Mouse (Mus musculus) liver, embryonic 15.5 days (tissue): ENCODE measurements at regions not wholly inside any gene's neighbourhood (a gene's known extent, or its start where the extent isn't known, plus 50 kb on each side); places are given as distances from the start of the nearest gene placed in this dataset.

ENCODE experiments used
- ATAC-seq: fragments of 200-750 bp; cut with Nextera tagmentation; 2 replicates; pipeline ENCODE4 v1.8.0; 2017; ENCODE audit warnings: moderate number of reproducible peaks, mild to moderate bottlenecking, moderate library complexity; ENCODE audit not compliant: insufficient read depth
- H3K27ac ChIP-seq: fragments of 300-500 bp; sonication (generic); replicated peaks from 2 replicates; pipeline ENCODE4 v1.5.1; 2015; ENCODE audit warnings: mild to moderate bottlenecking, inconsistent platforms
- H3K27me3 ChIP-seq: fragments of 300-500 bp; sonication (generic); 2 replicates; pipeline ENCODE4 v1.6.1; 2015; ENCODE audit warnings: mild to moderate bottlenecking, inconsistent platforms
- H3K36me3 ChIP-seq: fragments of 300-500 bp; sonication (generic); replicated peaks from 2 replicates; pipeline ENCODE4 v1.6.1; 2015; ENCODE audit warnings: moderate library complexity, mild to moderate bottlenecking, inconsistent platforms
- H3K4me1 ChIP-seq: fragments of 300-500 bp; sonication (generic); replicated peaks from 2 replicates; pipeline ENCODE4 v1.6.1; 2015; ENCODE audit warnings: inconsistent platforms
- H3K4me2 ChIP-seq: fragments of 300-500 bp; sonication (generic); 2 replicates; pipeline ENCODE4 v1.6.1; 2015; ENCODE audit warnings: moderate library complexity, mild to moderate bottlenecking, inconsistent platforms
- H3K4me3 ChIP-seq: fragments of 300-500 bp; sonication (generic); replicated peaks from 2 replicates; pipeline ENCODE4 v1.5.1; 2015; ENCODE audit warnings: mild to moderate bottlenecking, inconsistent platforms
- H3K9ac ChIP-seq: fragments of 300-500 bp; sonication (generic); 2 replicates; pipeline ENCODE4 v1.6.1; 2015; ENCODE audit warnings: moderate library complexity, mild to moderate bottlenecking, inconsistent platforms
- H3K9me3 ChIP-seq: fragments of 300-500 bp; sonication (generic); replicated peaks from 2 replicates; pipeline ENCODE4 v1.6.1; 2016; ENCODE audit warnings: inconsistent platforms
- WGBS: fragments of 180-500 bp; shearing (Covaris S2); methylation state at CpG from one replicate; pipeline ENCODE4 v1.1.7; 2015; ENCODE audit warnings: mixed read lengths; ENCODE audit not compliant: insufficient replicate concordance; 5-methylcytosine and 5-hydroxymethylcytosine counted together

- WGBS, result 54% methylated on average over 6 of the region's 6 CpGs
- H3K9me3 ChIP-seq, result no peaks in the 10 kb centered on the region
- no peak overlapping the region for H3K27ac ChIP-seq
- H3K9ac ChIP-seq, result no peak overlapping the region
- no peaks in the 10 kb centered on the region for H3K27me3 ChIP-seq
- no peaks in the 10 kb centered on the region for H3K36me3 ChIP-seq
- H3K4me2 ChIP-seq, result no peak overlapping the region
- no peak overlapping the region for H3K4me3 ChIP-seq
- H3K4me1 ChIP-seq, result no peaks in the 10 kb centered on the region
- ATAC-seq, result no peak
Measured at GRCm38 (mm10) chr7:111322901-111323300, 240.1 kb upstream of the Eif4g2 start.

- Histone ChIP-seq H3K4me1 (no peaks in the 10 kb centered on the region), H3K9me3 (no peaks in the 10 kb centered on the region), H3K27me3 (no peaks in the 10 kb centered on the region), H3K4me2 (no peak overlapping the region), H3K9ac (no peak overlapping the region), H3K27ac (no peak overlapping the region), H3K36me3 (no peaks in the 10 kb centered on the region), H3K4me3 (no peak overlapping the region)
- ATAC-seq, result no peak
- WGBS, result 30% methylated on average over 1 of the region's 1 CpGs
Measured at GRCm38 (mm10) chr7:111319917-111320316, 237.1 kb upstream of the Eif4g2 start.

GRCm38 (mm10) chr7:111316479-111316990, 233.7 kb upstream of the Eif4g2 start:
- no peaks in the 10 kb centered on the region for H3K4me1 ChIP-seq
- H3K9ac ChIP-seq, result no peak overlapping the region
- no peak for ATAC-seq
- WGBS, result 52% methylated on average over 2 of the region's 2 CpGs
- no peak overlapping the region for H3K4me3 ChIP-seq
- no peaks in the 10 kb centered on the region for H3K36me3 ChIP-seq
- no peaks in the 10 kb centered on the region for H3K9me3 ChIP-seq
- no peak overlapping the region for H3K4me2 ChIP-seq
- no peak overlapping the region for H3K27ac ChIP-seq
- no peaks in the 10 kb centered on the region for H3K27me3 ChIP-seq

GRCm38 (mm10) chr7:111313921-111314320, 231.1 kb upstream of the Eif4g2 start:
- Histone ChIP-seq H3K4me3 (no peak overlapping the region), H3K9ac (no peak overlapping the region), H3K27ac (no peak overlapping the region), H3K4me1 (no peaks in the 10 kb centered on the region), H3K27me3 (no peaks in the 10 kb centered on the region), H3K36me3 (no peaks in the 10 kb centered on the region), H3K9me3 (no peaks in the 10 kb centered on the region), H3K4me2 (no peak overlapping the region)
- ATAC-seq, result no peak
- WGBS, result 81% methylated on average over 4 of the region's 4 CpGs

- Histone ChIP-seq H3K4me2 (no peak overlapping the region), H3K9ac (no peak overlapping the region), H3K36me3 (no peaks in the 10 kb centered on the region), H3K9me3 (no peaks in the 10 kb centered on the region), H3K4me3 (no peak overlapping the region), H3K4me1 (no peaks in the 10 kb centered on the region), H3K27ac (no peak overlapping the region), H3K27me3 (no peaks in the 10 kb centered on the region)
- ATAC-seq, result no peak
Measured at GRCm38 (mm10) chr7:111305196-111305595, 222.4 kb upstream of the Eif4g2 start.

- no peaks in the 10 kb centered on the region for H3K9me3 ChIP-seq
- no peak overlapping the region for H3K9ac ChIP-seq
- no peak overlapping the region for H3K4me3 ChIP-seq
- no peaks in the 10 kb centered on the region for H3K27me3 ChIP-seq
- H3K4me2 ChIP-seq, result no peak overlapping the region
- ATAC-seq, result no peak
- no peaks in the 10 kb centered on the region for H3K4me1 ChIP-seq
- H3K36me3 ChIP-seq, result no peaks in the 10 kb centered on the region
- H3K27ac ChIP-seq, result no peak overlapping the region
- 70% methylated on average over 16 of the region's 16 CpGs for WGBS
Measured at GRCm38 (mm10) chr7:111301791-111302488, 219.1 kb upstream of the Eif4g2 start.

- Histone ChIP-seq H3K4me3 (no peak overlapping the region), H3K36me3 (no peaks in the 10 kb centered on the region), H3K4me2 (no peak overlapping the region), H3K27me3 (no peaks in the 10 kb centered on the region), H3K9me3 (no peaks in the 10 kb centered on the region), H3K27ac (no peak overlapping the region), H3K9ac (no peak overlapping the region), H3K4me1 (no peaks in the 10 kb centered on the region)
- 65% methylated on average over 9 of the region's 9 CpGs for WGBS
- no peak for ATAC-seq
Measured at GRCm38 (mm10) chr7:111297174-111297902, 214.5 kb upstream of the Eif4g2 start.

GRCm38 (mm10) chr7:111283411-111283955, 200.7 kb upstream of the Eif4g2 start:
- Histone ChIP-seq H3K4me1 (no peaks in the 10 kb centered on the region), H3K4me3 (no peak overlapping the region), H3K9me3 (no peaks in the 10 kb centered on the region), H3K27me3 (no peaks in the 10 kb centered on the region; the same call in 1 of the 2 replicates), H3K36me3 (no peaks in the 10 kb centered on the region), H3K4me2 (no peak overlapping the region), H3K27ac (no peak overlapping the region), H3K9ac (no peak overlapping the region)
- 57% methylated on average over 13 of the region's 13 CpGs for WGBS
- ATAC-seq, result no peak

- H3K9ac ChIP-seq, result no peak overlapping the region
- H3K9me3 ChIP-seq, result no peaks in the 10 kb centered on the region
- no peak overlapping the region for H3K27ac ChIP-seq
- no peaks in the 10 kb centered on the region; the same call in 1 of the 2 replicates for H3K27me3 ChIP-seq
- ATAC-seq, result no peak
- no peak overlapping the region for H3K4me2 ChIP-seq
- no peaks in the 10 kb centered on the region for H3K4me1 ChIP-seq
- H3K36me3 ChIP-seq, result no peaks in the 10 kb centered on the region
- no peak overlapping the region for H3K4me3 ChIP-seq
- WGBS, result 56% methylated on average over 8 of the region's 8 CpGs
Measured at GRCm38 (mm10) chr7:111282314-111282713, 199.5 kb upstream of the Eif4g2 start.

GRCm38 (mm10) chr7:111277703-111278102, 194.9 kb upstream of the Eif4g2 start:
- 39% methylated on average over 3 of the region's 3 CpGs for WGBS
- H3K9me3 ChIP-seq, result no peaks in the 10 kb centered on the region
- no peak overlapping the region for H3K9ac ChIP-seq
- no peak overlapping the region for H3K27ac ChIP-seq
- no peaks in the 10 kb centered on the region; the same call in 1 of the 2 replicates for H3K27me3 ChIP-seq
- no peak overlapping the region for H3K4me2 ChIP-seq
- H3K4me3 ChIP-seq, result no peak overlapping the region
- H3K4me1 ChIP-seq, result no peaks in the 10 kb centered on the region
- ATAC-seq, result no peak
- H3K36me3 ChIP-seq, result no peaks in the 10 kb centered on the region

- 76% methylated on average over 5 of the region's 5 CpGs for WGBS
- Histone ChIP-seq H3K9me3 (no peaks in the 10 kb centered on the region), H3K4me3 (no peak overlapping the region), H3K9ac (no peak overlapping the region), H3K27me3 (no peaks in the 10 kb centered on the region), H3K36me3 (no peaks in the 10 kb centered on the region), H3K27ac (no peak overlapping the region), H3K4me2 (no peak overlapping the region), H3K4me1 (no peaks in the 10 kb centered on the region)
- no peak for ATAC-seq
Measured at GRCm38 (mm10) chr7:111273839-111274238, 191.0 kb upstream of the Eif4g2 start.
